Comparison of ENCODE assay signal across 13 mouse cellular contexts in the genomic region with DNA sequence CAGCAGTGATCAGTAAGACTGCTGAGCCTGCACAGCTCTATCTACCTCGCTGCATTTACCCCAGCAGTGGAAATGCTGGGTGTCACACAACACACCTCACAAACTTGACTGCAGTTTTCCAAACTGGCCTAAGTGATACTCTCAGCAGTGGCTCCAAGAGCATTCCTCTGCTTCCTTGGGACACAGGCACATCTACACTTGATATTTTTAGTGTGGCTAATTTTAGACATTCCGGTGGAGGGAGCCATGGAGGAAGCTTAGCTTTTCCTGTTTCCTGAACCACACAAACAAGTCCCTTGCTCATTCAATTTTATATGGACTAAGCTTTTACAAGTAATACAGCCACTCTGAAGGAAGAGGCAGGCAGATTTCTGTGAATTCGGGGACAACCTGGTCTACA. TPM values are rescaled to one million over a fixed set of nuclear protein-coding genes. Genes with fewer than 3 reads are reported as not detected.
DNase-seq lines count a peak whose midpoint lies in the region; ATAC-seq lines count a peak whose summit lies in the region.
"Had no signal": no experiment of that assay in that cellular context is flagged by ENCODE, and none has a peak within 500 bp of the region (broad histone marks: within the 10 kb centered on the region; RNA-seq: fewer than 3 reads in every experiment).

No protein-coding gene starts in this region.

- H3K4me1 ChIP-seq in lung, embryonic 15.5 days = 0 out of 2 replicates have a peak, but pooled peaks cover 4% of the 10 kb centered on the region
- H3K4me1 ChIP-seq: midbrain, embryonic 12.5 days had no signal

- H3K36me3 ChIP-seq in lung, embryonic 15.5 days = peaks cover 47% of the 10 kb centered on the region

- no peak for DNase-seq in frontal cortex, postnatal 36 days (ENCODE audit: low spot score in 2 of 2)
- peak; percentile 63 for DNase-seq in heart, postnatal 10 days
- no peak for DNase-seq in urinary bladder, adult 18-20 months (ENCODE audit: low spot score in 2 of 2)
- no peak for DNase-seq in c-Kit-positive CD71-positive TER-119-positive erythroid progenitor cells, embryonic 14.5 days (ENCODE audit: low spot score)
- no peak for DNase-seq in cerebellum, postnatal 4 days (ENCODE audit: low spot score in 2 of 2)
- DNase-seq: adrenal gland, adult 8-10 months; cerebellum, adult 9-11 months had no signal

- no peak overlapping the region for H3K4me2 ChIP-seq in lung, embryonic 15.5 days
- H3K4me2 ChIP-seq: midbrain, embryonic 12.5 days had no signal

- intact Hi-C loops in heart, postnatal 10 days (cut with DNase I) = loop anchor here (2.0 kb wide), 1 partner anchor 22 kb away; no protein-coding TSS in a partner anchor

- H3K27me3 ChIP-seq in lung, embryonic 15.5 days = no peaks in the 10 kb centered on the region
- H3K27me3 ChIP-seq: midbrain, embryonic 12.5 days had no signal

- no peaks in the 10 kb centered on the region for H3K9me3 ChIP-seq in lung, embryonic 15.5 days
- H3K9me3 ChIP-seq: limb, embryonic 10.5 days; midbrain, embryonic 12.5 days had no signal

- no peak overlapping the region for H3K9ac ChIP-seq in lung, embryonic 15.5 days
- H3K9ac ChIP-seq: midbrain, embryonic 12.5 days had no signal

- WGBS in lung, embryonic 15.5 days = 75% methylated on average over 3 of the region's 3 CpGs

- peak; percentile 57; the same call in 1 of the 2 replicates for ATAC-seq in frontal cortex, adult (ENCODE audit: low TSS enrichment)
- peak; percentile 46 for ATAC-seq in common myeloid progenitor, adult 5-6 weeks (replicated peaks; ENCODE audit: low read depth, poor library complexity, severe bottlenecking)
- no peak for ATAC-seq in lung, embryonic 15.5 days (ENCODE audit: borderline replicate concordance, extremely low read depth, low FRiP score, low TSS enrichment)
- ATAC-seq: hindbrain, embryonic 16.5 days had no signal

- H3K4me3 ChIP-seq in lung, embryonic 15.5 days = no peak overlapping the region
- H3K4me3 ChIP-seq: limb, embryonic 10.5 days; midbrain, embryonic 12.5 days had no signal

- H3K27ac ChIP-seq in lung, embryonic 15.5 days = peak overlapping the region; percentile 37; the same call in 1 of the 2 replicates
- H3K27ac ChIP-seq: limb, embryonic 10.5 days; midbrain, embryonic 12.5 days had no signal

RNA-seq across cellular contexts. Expression of a gene that starts 7.9 kb away (rescaled TPM):
- total RNA-seq in common myeloid progenitor, adult 5-6 weeks (2017) = 20.1 and 36.6 TPM in 2 replicates
- 10 to 100 TPM; 16.7 to 20.1 TPM for total RNA-seq in heart, postnatal 10 days (2021)
- 12.8 and 13.3 TPM in 2 replicates for polyA plus RNA-seq in lung, embryonic 15.5 days (2015; fragmentation: Nextera tagmentation; extraction: Ambion mirVana)

RNA-seq across cellular contexts. Expression of a gene that starts 45.9 kb away (rescaled TPM):
- 18.8 and 22.1 TPM in 2 replicates for total RNA-seq in common myeloid progenitor, adult 5-6 weeks (2017)
- not detected for total RNA-seq in heart, postnatal 10 days (2021)
- 0.16 and 0.19 TPM in 2 replicates for polyA plus RNA-seq in lung, embryonic 15.5 days (2015; fragmentation: Nextera tagmentation; extraction: Ambion mirVana)
- total RNA-seq: adrenal gland, adult 8-10 months had no signal

Comparison
In these comparisons a context has a peak if more than half of its experiments do, and no peak if none do; other contexts are left out.
1. DNase-seq: peak in heart, postnatal 10 days (2 of 2); none in frontal cortex, postnatal 36 days (0 of 2), urinary bladder, adult 18-20 months (0 of 2), c-Kit-positive CD71-positive TER-119-positive erythroid progenitor cells, embryonic 14.5 days (single experiment) and cerebellum, postnatal 4 days (0 of 2).
2. RNA of a gene that starts 45.9 kb away (total RNA-seq): 18.8 to 22.1 TPM in common myeloid progenitor, adult 5-6 weeks; not detected in heart, postnatal 10 days; every median in the first group is over 10 times any median in the second.